Mouse (Mus musculus) erythroblast, embryonic 14.5 days (primary cell): ENCODE results near the gene Ddx20. TPM values are rescaled to one million over a fixed set of nuclear protein-coding genes. Genes with fewer than 3 reads are reported as not detected.

Experiments
- H3K27me3 ChIP-seq: 2 replicates; pipeline ENCODE4 v1.6.1; 2012; ENCODE audit warnings: inconsistent platforms; ENCODE audit not compliant: control insufficient read depth
- H3K36me3 ChIP-seq: 2 replicates; pipeline ENCODE4 v1.6.1; 2012; ENCODE audit warnings: mild to moderate bottlenecking, inconsistent platforms; ENCODE audit not compliant: control insufficient read depth
- H3K4me1 ChIP-seq: 2 replicates; pipeline ENCODE4 v1.6.1; 2012; ENCODE audit warnings: inconsistent platforms; ENCODE audit not compliant: control insufficient read depth
- H3K4me3 ChIP-seq: replicated peaks from 2 replicates; pipeline ENCODE3; 2012; ENCODE audit warnings: moderate library complexity, mild to moderate bottlenecking, inconsistent platforms
- H3K9me3 ChIP-seq: 2 replicates; pipeline ENCODE4 v1.6.1; 2012; ENCODE audit warnings: low read length, inconsistent platforms, mixed read lengths; ENCODE audit not compliant: control insufficient read depth
- GATA1 ChIP-seq: IDR thresholded peaks from 2 replicates; pipeline ENCODE4 v1.6.1; 2012; ENCODE audit warnings: low read length, inconsistent platforms, mixed read lengths
- TAL1 ChIP-seq: IDR thresholded peaks from 3 replicates; pipeline ENCODE4 v1.6.1; 2012; ENCODE audit warnings: low read length, inconsistent platforms, mixed read lengths
- polyA plus RNA-seq: library from polyadenylated mRNA; stranded (reverse); fragments of >175 nt; gene quantifications from 2 replicates; pipeline ENCODE4 v1.2.3, GENCODE M21; 2012

Gene Ddx20
- polyA plus RNA-seq, 1 experiment, result 0.36 TPM

- Histone ChIP-seq H3K36me3 (peaks cover 30% of the 10 kb centered on the region), H3K4me3 (no peak overlapping the region), H3K27me3 (no peaks in the 10 kb centered on the region), H3K4me1 (peaks cover 13% of the 10 kb centered on the region), H3K9me3 (no peaks in the 10 kb centered on the region)
- TF ChIP-seq GATA1 (no peak), TAL1 (no peak)
These were observed 33.1 kb upstream of the Ddx20 start for GRCm38 (mm10) chr3:105720514-105720913.

- Histone ChIP-seq H3K36me3 (peaks cover 25% of the 10 kb centered on the region), H3K9me3 (no peaks in the 10 kb centered on the region), H3K27me3 (no peaks in the 10 kb centered on the region), H3K4me3 (no peak overlapping the region), H3K4me1 (peaks cover 13% of the 10 kb centered on the region)
- TF ChIP-seq GATA1 (no peak), TAL1 (no peak)
These were observed 32.6 kb upstream of the Ddx20 start for GRCm38 (mm10) chr3:105719979-105720378.

- TF ChIP-seq GATA1 (no peak), TAL1 (no peak)
- Histone ChIP-seq H3K27me3 (peaks cover 6% of the 10 kb centered on the region), H3K4me1 (peaks cover 13% of the 10 kb centered on the region), H3K9me3 (no peaks in the 10 kb centered on the region), H3K4me3 (no peak overlapping the region), H3K36me3 (peaks cover 18% of the 10 kb centered on the region)
These were observed 31.4 kb upstream of the Ddx20 start for GRCm38 (mm10) chr3:105718746-105719145.

GRCm38 (mm10) chr3:105717856-105718555 lies 30.6 kb upstream of the Ddx20 start:
- Histone ChIP-seq H3K36me3 (peaks cover 14% of the 10 kb centered on the region), H3K4me1 (peaks cover 13% of the 10 kb centered on the region), H3K4me3 (no peak overlapping the region), H3K27me3 (peaks cover 7% of the 10 kb centered on the region), H3K9me3 (no peaks in the 10 kb centered on the region)
- TF ChIP-seq GATA1, result no peak
- TF ChIP-seq TAL1, result no peak

- peaks cover 11% of the 10 kb centered on the region for H3K36me3 ChIP-seq
- no peaks in the 10 kb centered on the region for H3K9me3 ChIP-seq
- peaks cover 16% of the 10 kb centered on the region for H3K27me3 ChIP-seq
- H3K4me1 ChIP-seq, result peaks cover 13% of the 10 kb centered on the region
- TF ChIP-seq GATA1 (no peak), TAL1 (no peak)
- H3K4me3 ChIP-seq, result no peak overlapping the region
These were observed 29.1 kb upstream of the Ddx20 start for GRCm38 (mm10) chr3:105716353-105717000.

GRCm38 (mm10) chr3:105714820-105715167 lies 27.4 kb upstream of the Ddx20 start:
- Histone ChIP-seq H3K9me3 (no peaks in the 10 kb centered on the region), H3K27me3 (peaks cover 26% of the 10 kb centered on the region), H3K4me1 (peaks cover 13% of the 10 kb centered on the region), H3K36me3 (peaks cover 11% of the 10 kb centered on the region), H3K4me3 (no peak overlapping the region)
- TF ChIP-seq TAL1, result no peak
- TF ChIP-seq GATA1, result no peak

- Histone ChIP-seq H3K4me1 (peaks cover 13% of the 10 kb centered on the region), H3K36me3 (peaks cover 11% of the 10 kb centered on the region), H3K4me3 (no peak overlapping the region), H3K27me3 (peaks cover 29% of the 10 kb centered on the region), H3K9me3 (no peaks in the 10 kb centered on the region)
- TF ChIP-seq TAL1, result no peak
- TF ChIP-seq GATA1, result no peak
These were observed 26.9 kb upstream of the Ddx20 start for GRCm38 (mm10) chr3:105714091-105714819.

GRCm38 (mm10) chr3:105712827-105713226 lies 25.5 kb upstream of the Ddx20 start:
- peaks cover 11% of the 10 kb centered on the region for H3K36me3 ChIP-seq
- TF ChIP-seq TAL1, result no peak
- no peak for TF ChIP-seq GATA1

GRCm38 (mm10) chr3:105711741-105712140 lies 24.4 kb upstream of the Ddx20 start:
- no peaks in the 10 kb centered on the region for H3K9me3 ChIP-seq
- H3K4me3 ChIP-seq, result no peak overlapping the region
- H3K4me1 ChIP-seq, result peaks cover 13% of the 10 kb centered on the region
- H3K36me3 ChIP-seq, result peaks cover 6% of the 10 kb centered on the region
- TF ChIP-seq TAL1, result no peak
- TF ChIP-seq GATA1, result no peak
- H3K27me3 ChIP-seq, result peaks cover 49% of the 10 kb centered on the region

More at GRCm38 (mm10) chr3:105712827-105713226, 25.5 kb upstream of the Ddx20 start:
- Histone ChIP-seq H3K9me3 (no peaks in the 10 kb centered on the region), H3K27me3 (peaks cover 38% of the 10 kb centered on the region), H3K4me1 (peaks cover 9% of the 10 kb centered on the region), H3K4me3 (no peak overlapping the region)

GRCm38 (mm10) chr3:105710246-105710645 lies 22.9 kb upstream of the Ddx20 start:
- H3K36me3 ChIP-seq, result no peaks in the 10 kb centered on the region

More at GRCm38 (mm10) chr3:105710246-105710645, 22.9 kb upstream of the Ddx20 start:
- no peaks in the 10 kb centered on the region for H3K9me3 ChIP-seq
- H3K4me1 ChIP-seq, result peaks cover 16% of the 10 kb centered on the region
- H3K4me3 ChIP-seq, result no peak overlapping the region
- H3K27me3 ChIP-seq, result peaks cover 64% of the 10 kb centered on the region
- TF ChIP-seq GATA1 (no peak), TAL1 (no peak)
